ENCODE assay signal across 15 mouse cellular contexts in the genomic region with DNA sequence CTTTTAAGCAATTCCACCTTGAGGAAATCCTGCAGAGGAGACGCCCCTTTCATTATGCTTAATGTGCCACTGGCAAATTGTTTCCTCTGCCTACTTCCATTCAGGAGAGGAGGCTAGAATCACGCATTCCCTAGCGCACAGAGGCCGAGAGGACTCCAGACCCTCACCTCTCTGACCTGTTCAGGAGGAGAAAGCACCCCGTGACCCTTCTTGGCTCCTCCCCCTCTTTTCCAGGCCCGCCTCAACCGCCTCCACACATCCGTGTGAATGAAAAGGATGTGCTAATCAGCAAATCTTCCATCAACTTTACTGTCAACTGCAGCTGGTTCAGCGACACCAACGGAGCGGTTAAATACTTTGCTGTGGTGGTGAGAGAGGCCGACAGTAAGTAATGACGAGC.
"Had no signal": no experiment of that assay in that cellular context is flagged by ENCODE, and none has a peak within 500 bp of the region (broad histone marks: within the 10 kb centered on the region; RNA-seq: fewer than 3 reads in every experiment).

No protein-coding gene starts in this region.

- H3K27me3 ChIP-seq: intestine, embryonic 15.5 days; limb, embryonic 15.5 days; liver, embryonic 12.5 days; midbrain, embryonic 12.5 days had no signal

- ATAC-seq: intestine, embryonic 15.5 days; liver, embryonic 12.5 days; midbrain, embryonic 16.5 days had no signal

- DNase-seq: kidney, adult 2 months; kidney, postnatal 10 days; layer of hippocampus, adult 9-11 months; layer of hippocampus, postnatal 36 days; lung, embryonic 14.5 days; lung, postnatal 10 days; lung, postnatal 4 days; right cerebral cortex, adult 18-20 months; right cerebral cortex, postnatal 25 days; thymus, postnatal 4 days had no signal

- H3K4me3 ChIP-seq: intestine, embryonic 15.5 days; limb, embryonic 15.5 days; liver, embryonic 12.5 days; midbrain, embryonic 12.5 days had no signal

- H3K4me1 ChIP-seq: intestine, embryonic 15.5 days; limb, embryonic 15.5 days; liver, embryonic 12.5 days; midbrain, embryonic 12.5 days had no signal

- H3K36me3 ChIP-seq: intestine, embryonic 15.5 days; limb, embryonic 15.5 days; liver, embryonic 12.5 days; midbrain, embryonic 12.5 days had no signal

- H3K9me3 ChIP-seq: intestine, embryonic 15.5 days; limb, embryonic 15.5 days; liver, embryonic 12.5 days; midbrain, embryonic 12.5 days had no signal

- H3K9ac ChIP-seq: intestine, embryonic 15.5 days; limb, embryonic 15.5 days; liver, embryonic 12.5 days; lung, embryonic 14.5 days; midbrain, embryonic 12.5 days had no signal

- H3K27ac ChIP-seq: intestine, embryonic 15.5 days; limb, embryonic 15.5 days; liver, embryonic 12.5 days; midbrain, embryonic 12.5 days had no signal

- H3K4me2 ChIP-seq: intestine, embryonic 15.5 days; limb, embryonic 15.5 days; liver, embryonic 12.5 days; lung, embryonic 14.5 days; midbrain, embryonic 12.5 days had no signal
